Mouse (Mus musculus) regulatory T cell (primary cell): Measurements from ENCODE around the gene Ccnj.

Experiments
- in situ Hi-C: fragments of 300-600 bp; cut with MboI, MseI; formaldehyde crosslinking; loops from one replicate; pipeline ENCODE4 v1.15.1; 2025; ENCODE audit warnings: high pct_unique_total_duplicates

Gene Ccnj

DNA sequence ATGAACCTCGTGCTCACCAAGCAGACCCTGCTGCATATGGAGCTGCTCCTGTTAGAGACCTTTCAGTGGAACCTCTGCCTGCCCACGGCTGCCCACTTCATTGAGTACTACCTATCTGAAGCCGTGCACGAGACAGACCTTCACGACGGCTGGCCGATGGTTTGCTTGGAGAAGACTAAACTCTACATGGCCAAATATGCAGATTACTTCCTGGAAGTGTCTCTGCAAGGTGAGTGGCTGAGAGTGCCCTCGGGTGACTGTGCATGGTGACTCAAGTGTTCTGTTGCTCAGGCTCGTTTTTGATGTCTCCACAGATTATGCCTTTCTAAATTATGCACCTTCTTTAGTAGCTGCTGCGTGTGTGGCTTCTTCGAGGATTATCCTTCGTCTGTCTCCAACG, 13.7 kb downstream of the Ccnj start:
- in situ Hi-C loops: no loop called here

DNA sequence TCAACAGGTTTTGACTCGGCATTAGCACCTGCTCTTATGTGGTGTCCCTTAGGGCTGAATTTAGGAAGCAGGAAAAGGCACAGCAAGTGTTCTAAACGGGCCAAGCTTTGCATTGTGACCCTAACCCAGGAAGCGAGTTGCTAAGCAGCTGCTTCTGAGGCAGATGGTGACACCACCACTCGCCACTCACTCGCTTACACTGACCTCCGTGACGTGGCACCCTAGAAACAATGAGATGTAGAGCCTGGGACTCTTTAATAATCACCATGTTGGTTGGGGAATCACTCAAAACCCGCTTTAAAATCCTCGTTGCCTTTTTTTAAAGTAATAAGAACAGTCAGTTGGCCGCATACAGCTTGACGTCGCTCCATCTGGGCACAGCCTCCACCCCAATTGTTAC, 18.3 kb downstream of the Ccnj start:
- in situ Hi-C loops: no loop called here

DNA sequence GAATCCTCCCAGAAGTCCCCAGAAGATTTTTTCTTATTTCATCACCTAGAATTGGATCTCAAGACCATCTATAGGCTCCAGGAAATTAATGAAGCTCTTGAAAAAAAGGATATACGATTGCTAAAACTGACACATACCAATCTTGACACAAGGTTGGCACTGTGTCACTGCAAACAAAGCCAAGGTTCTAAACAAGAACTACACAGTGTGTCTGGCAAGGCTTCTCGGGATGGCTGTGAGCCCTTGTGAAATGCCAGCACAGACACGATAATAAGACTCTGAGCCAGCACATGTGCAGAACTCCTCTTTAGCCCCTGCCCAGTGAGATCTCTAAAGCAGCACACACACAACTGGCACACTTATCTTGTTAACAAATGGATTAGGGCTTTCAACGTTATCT, 28.5 kb downstream of the Ccnj start:
- in situ Hi-C loops: no loop called here

DNA sequence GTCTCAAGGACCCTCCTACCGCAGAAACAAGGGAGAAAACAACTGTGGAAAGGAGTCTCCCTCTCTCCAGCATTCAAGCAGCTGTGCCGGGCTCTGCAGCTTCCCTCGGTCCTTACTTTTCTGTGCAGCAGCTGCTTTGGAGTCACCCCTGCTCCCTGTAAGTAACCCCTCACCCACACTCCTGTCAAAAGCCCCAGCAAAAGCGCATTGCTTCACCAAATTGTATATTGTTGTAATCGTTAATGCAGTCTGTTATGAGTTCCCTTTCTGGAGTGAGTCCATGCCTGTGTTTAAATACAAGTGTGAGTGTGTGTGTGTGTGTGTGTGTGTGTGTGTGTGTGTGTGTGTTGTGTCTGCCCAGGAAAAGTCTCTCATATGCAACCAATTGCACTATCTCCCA, 37.2 kb downstream of the Ccnj start:
- in situ Hi-C loops: no loop called here

DNA sequence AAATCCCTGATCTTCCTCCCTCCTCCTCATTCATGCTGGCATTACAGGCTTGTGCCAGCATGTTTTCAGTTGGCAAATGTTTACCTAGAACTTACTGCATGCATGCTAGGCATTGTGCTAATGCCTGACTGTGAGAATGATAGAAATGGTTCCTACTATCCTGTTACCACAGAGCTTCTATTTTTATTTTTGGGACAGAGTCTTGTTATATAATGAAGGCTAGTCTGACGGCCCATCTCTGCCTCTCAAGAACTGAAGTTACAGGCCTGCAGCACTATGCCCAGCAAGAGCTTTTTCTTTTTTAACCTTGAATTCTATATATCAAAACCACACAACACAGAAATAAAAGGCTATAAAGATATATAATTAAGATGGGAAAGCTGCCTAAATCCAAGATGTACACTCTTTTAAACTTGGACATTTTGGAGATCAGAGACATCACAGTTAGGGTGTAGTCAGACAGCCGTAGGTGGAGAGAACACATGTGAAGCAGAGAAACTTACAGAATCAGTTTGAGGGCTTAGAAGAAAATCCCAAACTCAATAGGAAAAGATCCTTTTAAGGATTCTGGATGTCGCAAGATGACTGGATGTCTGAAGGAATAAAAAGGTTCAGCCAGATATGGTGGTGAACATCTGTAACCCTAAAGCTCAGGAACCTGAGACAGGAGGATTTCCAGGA, 38.5 kb downstream of the Ccnj start:
- in situ Hi-C loops: no loop called here

DNA sequence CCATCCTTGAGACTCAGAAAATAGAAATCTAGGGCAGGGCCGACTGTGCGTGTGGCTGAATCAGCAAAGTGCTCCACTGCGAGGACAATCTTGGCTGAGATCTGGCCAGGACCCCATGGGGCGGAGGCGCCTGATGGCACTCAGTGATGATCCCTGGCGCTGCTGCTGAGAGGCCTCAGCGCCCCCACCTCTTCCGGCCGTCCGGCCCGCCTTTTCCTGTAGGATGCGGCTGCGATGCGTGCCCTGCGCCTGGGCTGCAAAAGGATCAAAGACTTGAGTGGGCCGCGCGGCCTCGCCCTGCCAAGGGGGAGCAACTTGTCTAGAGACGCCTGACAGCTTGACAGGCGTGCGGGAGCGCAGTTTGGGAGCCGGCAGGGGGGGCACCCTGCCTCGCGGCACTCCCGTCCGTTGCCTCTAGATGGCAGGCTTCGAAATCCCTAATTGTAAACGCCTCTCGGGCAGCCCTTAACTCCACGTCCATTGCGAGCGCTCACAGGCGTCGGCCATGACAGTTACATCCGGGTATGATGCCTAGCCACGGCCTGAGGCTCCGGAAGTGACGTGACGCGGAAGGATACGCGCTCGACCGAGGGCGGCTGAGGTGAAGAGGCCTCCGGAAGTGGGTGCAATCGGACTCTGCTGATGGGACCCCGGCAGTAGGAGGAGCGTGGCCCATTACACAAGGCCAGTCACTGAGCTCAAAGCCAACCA, 42.0 kb downstream of the Ccnj start:
- in situ Hi-C loops: no loop called here

DNA sequence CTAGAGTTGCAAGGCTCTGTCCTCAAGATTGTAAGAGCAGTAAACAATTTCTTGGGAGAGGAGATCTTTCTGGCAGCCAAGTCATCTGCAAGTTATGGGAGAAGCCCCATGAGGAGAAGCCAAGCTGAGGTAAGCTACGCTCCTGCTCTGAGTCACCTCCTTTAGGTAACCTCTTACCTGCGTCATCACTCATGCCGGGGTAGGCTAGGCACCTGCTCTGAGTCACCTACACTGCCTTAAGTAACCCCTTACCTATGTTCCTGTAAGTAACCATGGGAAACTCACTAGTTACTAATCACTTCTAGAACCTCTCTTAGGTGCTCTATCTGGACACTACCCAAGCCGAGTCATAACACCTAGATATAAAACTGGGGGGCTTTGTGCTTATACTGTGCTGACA, 50.6 kb downstream of the Ccnj start:
- in situ Hi-C loops: no loop called here

DNA sequence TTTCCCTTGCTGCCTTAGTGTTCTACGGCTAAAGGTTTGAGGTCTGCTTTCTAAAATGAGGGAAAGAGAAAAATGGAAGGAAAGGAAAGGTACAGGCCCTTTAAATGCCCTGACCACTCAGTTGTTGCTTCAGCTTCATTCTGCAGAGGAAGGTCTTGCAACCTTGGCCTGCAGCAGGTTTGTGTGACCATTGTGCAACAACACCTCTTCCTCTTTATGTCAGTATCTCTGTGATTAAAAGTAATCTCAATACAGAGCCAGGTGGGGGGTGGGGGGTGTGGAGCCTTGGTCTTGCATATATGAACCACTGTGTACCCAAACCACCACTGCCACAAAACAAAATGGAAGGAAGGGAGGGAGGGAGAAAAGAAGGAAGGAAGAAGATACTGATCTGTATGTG, 57.8 kb downstream of the Ccnj start:
- in situ Hi-C loops: no loop called here

DNA sequence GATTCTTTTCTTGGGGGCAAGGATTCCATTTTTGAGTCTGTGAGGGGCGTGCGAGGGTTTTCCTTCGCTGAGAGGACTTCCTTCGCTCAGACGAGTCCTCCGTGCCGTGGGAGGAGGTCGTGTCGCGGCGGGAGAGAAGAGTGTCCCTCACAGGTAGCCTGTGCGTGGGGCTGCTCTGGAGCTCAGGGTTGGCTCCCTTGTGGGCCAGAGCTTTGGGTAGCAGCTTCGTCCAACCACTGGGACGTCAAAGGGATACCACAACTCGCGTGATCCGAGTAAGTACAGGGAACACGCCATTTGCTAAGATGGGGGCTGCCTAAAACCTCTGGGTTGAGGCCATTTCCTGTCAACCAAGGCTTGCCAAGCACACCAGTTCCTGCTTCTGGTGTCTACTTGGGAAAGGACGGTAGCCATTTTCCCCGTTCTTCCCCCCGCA, 63.0 kb downstream of the Ccnj start:
- in situ Hi-C loops: loop anchor here (5.0 kb wide), 1 partner anchor 57 kb away; no protein-coding TSS in a partner anchor

DNA sequence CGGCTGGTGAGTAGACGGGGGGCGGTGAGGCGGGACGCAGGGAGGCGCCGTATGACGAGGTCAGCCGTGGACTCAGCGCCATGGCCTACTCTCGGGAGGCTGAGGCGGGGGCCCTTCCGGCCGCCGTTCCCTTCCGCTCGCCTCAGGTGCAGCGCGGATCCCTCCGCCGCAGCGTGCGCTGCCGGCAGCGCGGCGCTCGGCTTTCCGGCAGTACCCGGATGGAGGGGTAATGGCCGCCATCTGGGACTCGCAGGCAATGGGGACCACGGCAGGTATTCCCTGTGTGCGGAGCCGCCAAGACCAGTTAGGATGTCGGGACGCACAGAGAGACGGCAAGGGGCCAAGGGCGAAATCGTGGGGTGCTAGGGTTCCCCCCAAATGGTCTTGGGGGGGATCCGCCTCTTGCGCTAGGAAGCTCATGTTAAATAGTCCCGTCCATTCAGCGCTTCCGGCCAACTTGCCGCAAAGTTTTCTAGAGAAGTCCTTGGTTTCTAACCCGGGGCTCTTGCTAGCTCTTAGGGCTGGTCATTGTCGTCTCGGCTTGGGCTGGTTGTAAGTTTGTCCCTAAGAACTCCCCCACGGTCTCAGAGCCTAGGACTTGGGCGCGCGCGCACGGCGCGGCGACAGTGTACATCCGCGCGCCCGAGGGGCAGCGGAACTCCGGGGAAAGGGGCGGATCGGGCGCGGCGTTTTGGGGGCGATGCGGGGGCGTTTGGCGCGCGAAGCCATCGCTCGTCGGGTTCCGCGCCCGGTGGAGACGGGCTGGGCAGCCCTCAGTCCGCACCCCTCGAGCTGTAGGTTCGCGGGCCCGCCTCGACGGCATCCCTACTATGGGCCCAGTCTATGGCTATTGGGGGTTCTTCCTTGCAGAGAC, 63.7 kb downstream of the Ccnj start, which contains the start of gene Zfp518a:
Zfp518a (plus strand) TSS at position 187 of the 874 bp plus-strand sequence.
- in situ Hi-C loops: loop anchor here (5.0 kb wide), 1 partner anchor 57 kb away; no protein-coding TSS in a partner anchor

DNA sequence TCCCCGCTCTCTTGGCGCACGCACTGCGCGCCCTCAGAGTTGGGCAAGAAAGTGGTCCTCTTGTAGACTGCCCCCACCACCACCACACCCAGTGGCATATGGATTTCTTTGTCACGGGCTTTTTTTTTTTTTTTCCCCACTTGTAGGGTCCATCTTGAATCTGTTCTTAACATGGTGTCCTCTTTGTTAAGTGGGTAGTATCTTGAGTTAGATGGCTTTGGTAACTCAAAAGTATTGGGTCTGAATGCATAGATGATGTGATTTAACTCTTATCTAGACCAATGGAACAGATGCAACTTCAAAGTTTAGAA, 64.3 kb downstream of the Ccnj start:
- in situ Hi-C loops: no loop called here
